In the genomic region with DNA sequence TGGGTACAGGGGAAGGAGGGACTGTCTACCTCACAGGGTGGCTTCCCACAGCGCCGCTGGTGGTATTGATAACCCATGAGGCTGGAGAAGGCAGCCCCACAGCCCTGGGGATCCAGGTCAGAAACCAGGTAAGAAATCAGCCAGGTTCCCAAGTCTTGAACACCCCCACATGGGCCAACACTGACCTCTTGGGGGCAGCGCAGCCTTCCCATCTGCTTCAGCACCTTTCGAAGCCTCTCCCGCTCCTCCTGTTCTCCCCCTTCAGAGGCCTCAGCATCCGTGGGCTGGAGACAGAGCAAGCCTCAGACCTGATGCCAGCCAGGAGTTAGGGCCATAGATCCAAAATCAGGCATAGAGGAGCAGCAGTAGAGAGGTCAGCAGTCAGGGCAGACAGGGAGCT, we compare ENCODE assay signal across 16 mouse cellular contexts. TPM values are rescaled to one million over a fixed set of nuclear protein-coding genes. Genes with fewer than 3 reads are reported as not detected.
A peak's percentile ranks its signal among the peaks of the same experiment; 100 is the strongest.
DNase-seq lines count a peak whose midpoint lies in the region; ATAC-seq and TF ChIP-seq lines count a peak whose summit lies in the region.
"Had no signal": no experiment of that assay in that cellular context is flagged by ENCODE, and none has a peak within 500 bp of the region (broad histone marks: within the 10 kb centered on the region; RNA-seq: fewer than 3 reads in every experiment).

No protein-coding gene starts in this region.

- no peaks in the 10 kb centered on the region for H3K27me3 ChIP-seq in forebrain, embryonic 11.5 days (ENCODE audit: control insufficient read depth, insufficient read depth, low read length)
- no peaks in the 10 kb centered on the region for H3K27me3 ChIP-seq in forebrain, embryonic 12.5 days
- no peaks in the 10 kb centered on the region for H3K27me3 ChIP-seq in limb, embryonic 10.5 days (ENCODE audit: low read depth, poor library complexity, severe bottlenecking)
- H3K27me3 ChIP-seq: liver, embryonic 15.5 days had no signal

- no peak overlapping the region for H3K9ac ChIP-seq in forebrain, embryonic 11.5 days (ENCODE audit: low read length)
- H3K9ac ChIP-seq in forebrain, embryonic 12.5 days: no peak overlapping the region
- H3K9ac ChIP-seq: liver, embryonic 15.5 days had no signal

- H3K36me3 ChIP-seq in forebrain, embryonic 11.5 days (ENCODE audit: control insufficient read depth, insufficient read depth, low read length): peaks cover 14% of the 10 kb centered on the region; the same call in 1 of the 2 replicates
- peaks cover 78% of the 10 kb centered on the region for H3K36me3 ChIP-seq in forebrain, embryonic 12.5 days (replicated peaks)
- H3K36me3 ChIP-seq in limb, embryonic 10.5 days: peaks cover 79% of the 10 kb centered on the region

- DNase-seq in forebrain, embryonic 11.5 days (ENCODE audit: low spot score): peak; percentile 47
- DNase-seq in layer of hippocampus, adult 2 months (ENCODE audit: low spot score in 2 of 2): no peak
- no peak for DNase-seq in layer of hippocampus, postnatal 25 days (ENCODE audit: extremely low spot score in 1 of 2, low spot score in 1 of 2)
- DNase-seq in spleen, postnatal 14 days (ENCODE audit: low spot score in 2 of 2): peak; percentile 2 to 7
- DNase-seq in spleen, postnatal 36 days (ENCODE audit: low spot score in 2 of 2): no peak
- peak; percentile 30 for DNase-seq in limb, embryonic 10.5 days (ENCODE audit: low spot score)
- DNase-seq: adrenal gland, postnatal 10 days; B cell, adult 2 months; cerebellum, postnatal 14 days; layer of hippocampus, adult 9-11 months; right cerebral cortex, adult 18-20 months; thymus, postnatal 14 days had no signal

- no peaks in the 10 kb centered on the region for H3K9me3 ChIP-seq in forebrain, embryonic 11.5 days (ENCODE audit: control insufficient read depth, low read length)
- no peaks in the 10 kb centered on the region for H3K9me3 ChIP-seq in forebrain, embryonic 12.5 days
- H3K9me3 ChIP-seq in limb, embryonic 10.5 days (replicated peaks): no peaks in the 10 kb centered on the region
- H3K9me3 ChIP-seq: liver, embryonic 15.5 days had no signal

- no peak for ATAC-seq in forebrain, embryonic 11.5 days (replicated peaks; ENCODE audit: low FRiP score)
- no peak for ATAC-seq in forebrain, embryonic 12.5 days (ENCODE audit: low FRiP score)
- ATAC-seq: hindbrain, postnatal 0 days had no signal

- TF ChIP-seq CTCF in layer of hippocampus, adult 2 months (conservative IDR thresholded peaks at IDR 0.05): no peak

- no peak overlapping the region for H3K27ac ChIP-seq in forebrain, embryonic 11.5 days (ENCODE audit: low read depth, low read length)
- H3K27ac ChIP-seq in forebrain, embryonic 12.5 days: no peak overlapping the region
- H3K27ac ChIP-seq in layer of hippocampus, adult 2 months: peak overlapping the region; percentile 18; the same call in 1 of the 2 replicates
- H3K27ac ChIP-seq in limb, embryonic 10.5 days: no peak overlapping the region
- H3K27ac ChIP-seq: hindbrain, postnatal 0 days; liver, embryonic 15.5 days had no signal

- H3K4me1 ChIP-seq in forebrain, embryonic 11.5 days (replicated peaks; ENCODE audit: control insufficient read depth, insufficient read depth, low read length): peaks cover 2% of the 10 kb centered on the region; the same call in 1 of the 2 replicates
- H3K4me1 ChIP-seq in forebrain, embryonic 12.5 days: peaks cover 13% of the 10 kb centered on the region
- H3K4me1 ChIP-seq in limb, embryonic 10.5 days: peaks cover 18% of the 10 kb centered on the region

- no peak overlapping the region for H3K4me3 ChIP-seq in forebrain, embryonic 11.5 days (ENCODE audit: low read depth, low read length)
- no peak overlapping the region for H3K4me3 ChIP-seq in forebrain, embryonic 12.5 days (replicated peaks)
- H3K4me3 ChIP-seq in layer of hippocampus, adult 2 months: no peak overlapping the region
- no peak overlapping the region for H3K4me3 ChIP-seq in limb, embryonic 10.5 days
- H3K4me3 ChIP-seq: liver, embryonic 15.5 days had no signal

- WGBS in forebrain, embryonic 11.5 days: 77% methylated on average over 6 of the region's 6 CpGs
- 83% methylated on average over 6 of the region's 6 CpGs for WGBS in forebrain, embryonic 12.5 days
- WGBS in limb, embryonic 10.5 days: 83% methylated on average over 6 of the region's 6 CpGs

- H3K4me2 ChIP-seq in forebrain, embryonic 11.5 days (ENCODE audit: low read depth, low read length, severe bottlenecking): no peak overlapping the region
- no peak overlapping the region for H3K4me2 ChIP-seq in forebrain, embryonic 12.5 days
- H3K4me2 ChIP-seq: liver, embryonic 15.5 days; midbrain, embryonic 11.5 days had no signal

RNA-seq across cellular contexts. Expression of a gene that starts 3.1 kb away (rescaled TPM):
- 51.0 and 51.5 TPM in 2 replicates for polyA plus RNA-seq in forebrain, embryonic 11.5 days (2014; fragmentation: Nextera tagmentation; extraction: Ambion mirVana)
- polyA plus RNA-seq in forebrain, embryonic 12.5 days (2016; fragmentation: Nextera tagmentation; extraction: Ambion mirVana): 50.7 and 50.8 TPM in 2 replicates
- total RNA-seq in layer of hippocampus, adult 2 months (2021): 10 to 100 TPM; 68.2 to 73.8 TPM
- total RNA-seq in layer of hippocampus, postnatal 25 days (2021): 10 to 100 TPM; 53.3 to 73.1 TPM
- 36.6 and 44.1 TPM in 2 replicates for polyA plus RNA-seq in limb, embryonic 10.5 days (2016; fragmentation: Nextera tagmentation; extraction: Ambion mirVana)

RNA-seq across cellular contexts. Expression of a gene that starts 3.9 kb away (rescaled TPM):
- polyA plus RNA-seq in forebrain, embryonic 11.5 days (2014; fragmentation: Nextera tagmentation; extraction: Ambion mirVana): 76.5 and 82.4 TPM in 2 replicates
- polyA plus RNA-seq in forebrain, embryonic 12.5 days (2016; fragmentation: Nextera tagmentation; extraction: Ambion mirVana): 75.6 and 76.9 TPM in 2 replicates
- total RNA-seq in layer of hippocampus, adult 2 months (2021): 10 to 100 TPM; 57.2 to 57.3 TPM
- 10 to 100 TPM; 57.9 to 58.8 TPM for total RNA-seq in layer of hippocampus, postnatal 25 days (2021)
- polyA plus RNA-seq in limb, embryonic 10.5 days (2016; fragmentation: Nextera tagmentation; extraction: Ambion mirVana): 79.4 and 80.5 TPM in 2 replicates

RNA-seq across cellular contexts. Expression of a gene that starts 4.8 kb away (rescaled TPM):
- polyA plus RNA-seq in forebrain, embryonic 11.5 days (2014; fragmentation: Nextera tagmentation; extraction: Ambion mirVana): 53.7 and 60.7 TPM in 2 replicates
- polyA plus RNA-seq in forebrain, embryonic 12.5 days (2016; fragmentation: Nextera tagmentation; extraction: Ambion mirVana): 70.9 and 74.5 TPM in 2 replicates
- total RNA-seq in layer of hippocampus, adult 2 months (2021): 100 to 1,000 TPM; 102 to 103 TPM
- 100 to 1,000 TPM in 1 of 2 experiments, 10 to 100 TPM in 1; 82.8 to 114 TPM for total RNA-seq in layer of hippocampus, postnatal 25 days (2021)
- polyA plus RNA-seq in limb, embryonic 10.5 days (2016; fragmentation: Nextera tagmentation; extraction: Ambion mirVana): 37.5 and 57.7 TPM in 2 replicates

RNA-seq across cellular contexts. Expression of a gene that starts 11.2 kb away (rescaled TPM):
- polyA plus RNA-seq in forebrain, embryonic 11.5 days (2014; fragmentation: Nextera tagmentation; extraction: Ambion mirVana): 52.0 and 58.5 TPM in 2 replicates
- polyA plus RNA-seq in forebrain, embryonic 12.5 days (2016; fragmentation: Nextera tagmentation; extraction: Ambion mirVana): 71.3 and 73.8 TPM in 2 replicates
- 10 to 100 TPM; 11.9 to 12.2 TPM for total RNA-seq in layer of hippocampus, adult 2 months (2021)
- total RNA-seq in layer of hippocampus, postnatal 25 days (2021): 10 to 100 TPM; 11.7 to 14.2 TPM
- 12.0 and 17.2 TPM in 2 replicates for polyA plus RNA-seq in limb, embryonic 10.5 days (2016; fragmentation: Nextera tagmentation; extraction: Ambion mirVana)

Comparison
In these comparisons a context has a peak if more than half of its experiments do, and no peak if none do; other contexts are left out.
1. DNase-seq: peak in forebrain, embryonic 11.5 days (single experiment), spleen, postnatal 14 days (2 of 2) and limb, embryonic 10.5 days (single experiment); none in layer of hippocampus, adult 2 months (0 of 2), layer of hippocampus, postnatal 25 days (0 of 2) and spleen, postnatal 36 days (0 of 2).